Mouse (Mus musculus) liver, embryonic 14.5 days (tissue): ENCODE measurements around the gene Sh2d7. TPM values are rescaled to one million over a fixed set of nuclear protein-coding genes. Genes with fewer than 3 reads are reported as not detected.
"Not testable (repeated sequence)": the region's sequence is repeated elsewhere in the genome, so short reads cannot be mapped to it uniquely, and the experiment has no call there.

ENCODE experiments used
- ATAC-seq: fragments of 200-750 bp; cut with Nextera tagmentation; 2 replicates; pipeline ENCODE4 v1.8.0; 2017; ENCODE audit warnings: moderate number of reproducible peaks, mild to moderate bottlenecking, moderate library complexity; ENCODE audit not compliant: insufficient read depth
- DNase-seq, 3 experiments: peaks; one replicate each; pipeline ENCODE4 v3.0.0-alpha.2; 2012 to 2013; ENCODE audit warnings: low read depth in 3 of 3, low spot score in 3 of 3
- H3K27ac ChIP-seq: fragments of 300-500 bp; sonication (generic); 2 replicates; pipeline ENCODE4 v1.5.1; 2014; ENCODE audit warnings: moderate library complexity, mild to moderate bottlenecking, control low read depth, inconsistent platforms
- H3K27me3 ChIP-seq: fragments of 300-500 bp; sonication (generic); 2 replicates; pipeline ENCODE4 v1.6.1; 2014; ENCODE audit warnings: mild to moderate bottlenecking, low read length, moderate library complexity; ENCODE audit not compliant: control insufficient read depth, insufficient read depth
- H3K36me3 ChIP-seq: fragments of 300-500 bp; sonication (generic); replicated peaks from 2 replicates; pipeline ENCODE4 v1.6.1; 2014; ENCODE audit warnings: low read depth; ENCODE audit not compliant: control insufficient read depth, insufficient read depth
- H3K4me1 ChIP-seq, 2 experiments: fragments of 200-500 bp in 1 of 2; fragments of 300-500 bp in 1 of 2; sonication (generic) in 1 of 2; replicated peaks; 2 replicates each; pipeline ENCODE4 v1.6.1; 2012 to 2014; ENCODE audit warnings: antibody characterized with exemption in 1 of 2, inconsistent platforms in 1 of 2, low read length in 1 of 2; ENCODE audit not compliant: control insufficient read depth in 2 of 2, insufficient read depth in 2 of 2
- H3K4me2 ChIP-seq: fragments of 300-500 bp; sonication (generic); 2 replicates; pipeline ENCODE4 v1.6.1; 2014; ENCODE audit warnings: low read depth, mild to moderate bottlenecking, control low read depth, moderate library complexity
- H3K4me3 ChIP-seq, 2 experiments: fragments of 200-500 bp in 1 of 2; fragments of 300-500 bp in 1 of 2; sonication (generic) in 1 of 2; 2 replicates each; pipeline ENCODE4 v1.5.1; 2012 to 2014; ENCODE audit warnings: low read depth in 2 of 2, low read length in 2 of 2, mild to moderate bottlenecking in 2 of 2, control low read depth in 1 of 2, inconsistent platforms in 1 of 2, moderate library complexity in 1 of 2; ENCODE audit not compliant: insufficient read depth in 1 of 2
- H3K9ac ChIP-seq: fragments of 300-500 bp; sonication (generic); replicated peaks from 2 replicates; pipeline ENCODE4 v1.6.1; 2014; ENCODE audit warnings: mild to moderate bottlenecking, control low read depth, moderate library complexity
- H3K9me3 ChIP-seq: fragments of 300-500 bp; sonication (generic); 2 replicates; pipeline ENCODE4 v1.6.1; 2016; ENCODE audit warnings: low read length, mixed read lengths; ENCODE audit not compliant: control insufficient read depth
- CTCF ChIP-seq: IDR thresholded peaks from 2 replicates; pipeline ENCODE4 v1.5.1; 2016; ENCODE audit warnings: antibody characterized with exemption, low read depth, control low read depth
- EP300 ChIP-seq: IDR thresholded peaks from 2 replicates; pipeline ENCODE4 v1.6.1; 2016; ENCODE audit warnings: antibody characterized with exemption, low read depth
- WGBS: fragments of 180-500 bp; shearing (Covaris S2); extraction: QIAGEN DNeasy Blood & Tissue Kit; methylation state at CpG from one replicate; pipeline ENCODE4 v1.1.7; 2014; ENCODE audit not compliant: insufficient replicate concordance; 5-methylcytosine and 5-hydroxymethylcytosine counted together
- polyA plus RNA-seq, 2 experiments: library from polyadenylated mRNA; depleted of rRNA in 1 of 2; stranded (reverse) in 1 of 2; unstranded in 1 of 2; fragments of >200 nt; fragmentation: Nextera tagmentation in 1 of 2; extraction: Ambion mirVana in 1 of 2; gene quantifications; 2 replicates each; pipeline versions ENCODE4 v1.2.1 to v1.2.3; 2012 to 2014

Gene Sh2d7
- polyA plus RNA-seq, 2 experiments = not detected

DNA sequence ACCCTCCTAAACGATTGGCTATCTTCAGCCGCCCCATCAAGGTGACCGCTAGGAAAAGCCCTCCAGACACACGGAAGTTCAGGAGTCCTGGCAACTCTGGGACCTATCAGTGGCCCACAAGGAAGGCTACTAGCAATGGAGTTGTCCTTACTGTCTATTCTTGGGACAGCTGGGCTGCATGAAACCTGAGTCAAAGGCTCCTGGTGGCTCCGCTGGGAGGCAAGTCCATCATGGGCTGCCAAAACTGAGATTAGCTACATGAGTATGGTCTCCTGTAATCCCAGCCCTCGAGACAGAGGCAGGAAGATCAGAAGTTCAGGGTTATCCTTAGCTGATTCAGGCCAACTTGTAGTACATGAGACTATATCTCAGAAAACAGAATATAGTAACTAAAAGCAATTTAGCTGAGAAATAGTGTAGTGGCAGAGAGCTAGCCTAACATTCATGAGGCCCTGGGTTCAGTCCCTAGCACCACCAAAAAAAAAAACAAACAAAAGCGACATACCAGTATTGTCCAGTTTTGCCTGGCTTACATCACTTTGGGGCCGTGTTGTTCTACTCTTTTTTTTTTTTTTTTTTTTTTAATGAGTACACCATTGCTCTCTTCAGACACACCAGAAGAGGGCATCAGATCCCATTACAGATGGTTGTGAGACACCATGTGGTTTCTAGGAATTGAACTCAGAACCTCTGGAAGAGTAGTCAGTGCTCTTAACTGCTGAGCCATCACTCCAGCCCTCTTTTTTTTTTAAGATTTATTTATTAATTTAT, 22.2 kb downstream of the Sh2d7 start:
- Histone ChIP-seq H3K27me3 (no peaks in the 10 kb centered on the region; the same call in 1 of the 2 replicates), H3K4me1 (peaks cover 4 to 10% of the 10 kb centered on the region in 2 experiments), H3K4me2 (no peak overlapping the region), H3K9me3 (no peaks in the 10 kb centered on the region), H3K27ac (no peak overlapping the region), H3K36me3 (no peaks in the 10 kb centered on the region), H3K4me3 (no peak overlapping the region), H3K9ac (no peak overlapping the region)
- 66% methylated on average over 8 of the region's 8 CpGs for WGBS
- DNase-seq (no peak), ATAC-seq (no peak)
- TF ChIP-seq EP300 (no peak), CTCF (no peak)

DNA sequence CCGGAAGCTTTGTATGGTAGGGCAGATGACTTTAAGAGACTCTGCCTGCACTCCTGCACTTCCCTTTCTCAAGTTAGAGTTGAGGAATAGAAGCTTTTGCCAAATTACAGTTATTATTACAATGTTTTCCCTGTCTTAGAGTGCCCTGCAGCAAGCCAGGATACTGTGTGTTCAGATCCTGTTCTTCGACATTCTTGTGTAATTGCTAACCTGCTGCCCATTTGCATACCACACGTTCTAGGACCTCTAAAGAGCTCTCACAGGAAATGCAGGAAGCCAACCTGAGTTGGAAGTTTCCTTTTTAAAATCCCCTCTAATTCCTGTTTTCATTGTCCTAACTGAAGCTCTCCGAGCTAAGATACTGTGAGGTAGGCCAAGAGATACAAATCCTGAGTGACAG, 28.2 kb downstream of the Sh2d7 start:
- H3K4me2 ChIP-seq = no peak overlapping the region
- TF ChIP-seq EP300 (no peak), CTCF (no peak)
- no peaks in the 10 kb centered on the region for H3K27me3 ChIP-seq
- no peak overlapping the region for H3K27ac ChIP-seq
- no peak overlapping the region for H3K4me3 ChIP-seq
- peaks cover 0 to 23% of the 10 kb centered on the region in 2 experiments; a peak in 2 of 4 replicates for H3K4me1 ChIP-seq
- H3K9ac ChIP-seq = no peak overlapping the region
- DNase-seq (no peak), ATAC-seq (no peak)
- 34% methylated on average over 4 of the region's 4 CpGs for WGBS
- H3K36me3 ChIP-seq = no peaks in the 10 kb centered on the region
- no peaks in the 10 kb centered on the region for H3K9me3 ChIP-seq

DNA sequence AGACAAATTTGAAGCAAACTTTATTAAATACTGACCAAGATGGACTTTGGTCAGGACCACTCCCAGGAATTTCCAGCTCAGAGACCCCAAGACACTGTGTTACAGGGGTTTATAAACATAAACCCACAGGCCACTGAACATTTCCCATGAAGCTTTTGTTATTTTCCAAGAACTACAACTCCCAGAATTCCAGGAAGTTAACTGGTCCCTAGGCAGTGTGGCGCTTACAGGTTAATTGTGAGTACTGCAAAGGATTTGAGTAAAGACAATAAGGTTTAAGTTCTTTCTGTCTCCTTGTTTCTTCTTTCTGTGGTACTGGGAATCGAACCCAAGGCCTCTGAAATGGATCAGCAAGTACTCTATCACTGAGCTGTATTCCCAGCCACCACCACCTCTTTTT, 29.9 kb downstream of the Sh2d7 start:
- TF ChIP-seq EP300 = no peak
- no peak for TF ChIP-seq CTCF
- Histone ChIP-seq H3K36me3 (no peaks in the 10 kb centered on the region), H3K27me3 (no peaks in the 10 kb centered on the region), H3K4me2 (no peak overlapping the region), H3K4me1 (peaks cover 0 to 21% of the 10 kb centered on the region in 2 experiments; a peak in 2 of 4 replicates), H3K27ac (no peak overlapping the region), H3K4me3 (no peak overlapping the region), H3K9ac (no peak overlapping the region), H3K9me3 (no peaks in the 10 kb centered on the region)
- ATAC-seq (no peak), DNase-seq (no peak)
- 39% methylated on average over 2 of the region's 2 CpGs for WGBS

DNA sequence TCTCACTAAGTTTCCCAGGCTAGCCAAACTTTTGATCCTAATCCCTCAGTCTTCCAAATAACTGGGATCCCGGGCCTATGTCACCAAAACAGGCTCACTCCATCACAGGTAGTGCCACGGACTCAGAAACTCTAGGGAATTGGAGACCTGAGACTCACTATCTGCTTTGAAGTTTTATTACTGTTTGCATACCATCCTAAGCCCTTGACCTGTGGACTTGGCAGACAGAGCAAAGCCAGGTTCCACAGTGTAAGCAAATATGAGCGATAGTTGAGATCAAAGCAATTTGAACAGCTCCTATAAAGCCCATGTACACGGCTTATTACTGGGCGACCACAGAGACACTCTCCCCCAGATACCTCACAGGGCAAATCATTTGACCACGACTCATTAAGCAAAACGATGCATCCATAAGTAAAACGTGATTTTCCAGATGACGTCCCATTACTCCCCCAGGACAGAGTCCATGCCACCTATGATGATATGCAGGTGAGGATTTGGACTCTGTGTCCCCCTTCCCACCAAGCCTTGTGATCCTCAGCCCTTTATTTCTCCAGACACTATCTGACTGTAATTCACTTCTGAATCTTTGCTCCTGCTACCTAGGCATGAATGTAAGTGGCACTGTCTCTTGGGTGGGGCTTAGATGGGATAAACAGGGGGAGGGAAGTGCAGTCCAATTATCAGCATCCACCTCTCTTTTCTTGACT, 32.5 kb downstream of the Sh2d7 start:
- H3K27me3 ChIP-seq = no peaks in the 10 kb centered on the region
- H3K4me1 ChIP-seq = peaks cover 0 to 20% of the 10 kb centered on the region in 2 experiments; a peak in 2 of 4 replicates
- no peak overlapping the region for H3K9ac ChIP-seq
- no peak overlapping the region for H3K4me3 ChIP-seq
- TF ChIP-seq CTCF = no peak
- TF ChIP-seq EP300 = no peak
- no peaks in the 10 kb centered on the region for H3K9me3 ChIP-seq
- no peak overlapping the region for H3K27ac ChIP-seq
- no peak overlapping the region for H3K4me2 ChIP-seq
- ATAC-seq (peak; percentile 39; the same call in 1 of the 2 replicates), DNase-seq (no peak)
- no peaks in the 10 kb centered on the region for H3K36me3 ChIP-seq
- 56% methylated on average over 9 of the region's 9 CpGs for WGBS

DNA sequence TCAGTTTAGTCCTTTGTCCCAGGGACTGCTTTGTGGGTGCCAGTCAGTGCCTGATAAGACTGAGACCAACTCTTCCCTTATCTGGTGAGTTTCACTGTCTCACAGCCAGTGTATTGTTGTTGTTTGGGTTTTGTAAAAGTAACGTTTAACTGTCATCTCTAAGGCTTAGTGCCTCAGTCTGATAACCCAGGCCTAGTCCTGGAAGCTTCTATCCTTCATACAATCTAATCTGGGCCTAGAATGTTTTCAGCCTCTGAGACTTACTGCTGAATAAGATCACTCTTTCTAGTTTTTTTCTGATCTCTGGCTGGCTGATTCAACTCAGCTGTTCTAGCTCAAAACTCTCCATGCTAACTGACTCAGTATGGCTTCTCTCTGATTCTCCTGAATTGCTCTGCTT, 44.9 kb downstream of the Sh2d7 start:
- Histone ChIP-seq H3K27me3 (no peaks in the 10 kb centered on the region), H3K9ac (no peak overlapping the region), H3K4me3 (no peak overlapping the region), H3K27ac (peak overlapping the region; percentile 44), H3K4me1 (peaks cover 3 to 17% of the 10 kb centered on the region in 2 experiments), H3K9me3 (no peaks in the 10 kb centered on the region), H3K4me2 (no peak overlapping the region), H3K36me3 (no peaks in the 10 kb centered on the region)
- WGBS = 6% methylated on average over 1 of the region's 1 CpGs
- no peak for TF ChIP-seq CTCF
- peak; percentile 94 for TF ChIP-seq EP300
- peak in 1 of 3 experiments; percentile 37 for DNase-seq
- ATAC-seq = peak; percentile 52

DNA sequence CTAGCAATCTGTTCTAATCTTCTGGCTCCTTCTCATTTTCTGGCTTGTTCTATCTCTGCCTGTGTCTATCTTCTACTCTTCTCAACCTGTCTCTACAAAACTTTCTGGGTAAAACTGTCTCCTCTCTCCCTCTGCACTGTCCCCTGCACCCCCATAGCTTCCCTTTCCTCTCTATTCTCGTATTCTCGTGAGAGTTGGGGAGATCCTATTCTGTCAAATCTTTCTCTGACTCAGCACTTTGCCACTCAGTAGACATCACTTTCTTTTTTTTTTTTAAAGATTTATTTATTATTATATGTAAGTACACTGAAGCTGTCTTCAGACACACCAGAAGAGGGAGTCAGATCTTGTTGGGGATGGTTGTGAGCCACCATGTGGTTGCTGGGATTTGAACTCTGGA, 45.3 kb downstream of the Sh2d7 start:
- not testable (repeated sequence) for ATAC-seq, H3K27me3 ChIP-seq, H3K36me3 ChIP-seq, H3K4me3 ChIP-seq, H3K4me2 ChIP-seq, H3K9ac ChIP-seq, DNase-seq, H3K9me3 ChIP-seq
- Histone ChIP-seq H3K27ac (peak overlapping the region; percentile 44), H3K4me1 (peaks cover 3 to 17% of the 10 kb centered on the region in 2 experiments)
- WGBS = 41% methylated on average over 2 of the region's 2 CpGs
